Mouse (Mus musculus) adrenal gland, postnatal 36 days (tissue): Measurements from ENCODE around the gene St3gal3. TPM values are rescaled to one million over a fixed set of nuclear protein-coding genes. Genes with fewer than 3 reads are reported as not detected.

Experiments
- DNase-seq, 2 experiments: peaks; one replicate each; pipeline ENCODE4 v3.0.0; 2021; ENCODE audit warnings: mixed read lengths in 1 of 2
- total RNA-seq, 2 experiments: library from RNA; stranded (reverse); gene quantifications; 2 replicates each; pipeline ENCODE4 v1.2.3; 2021

The St3gal3 gene
- total RNA-seq, 2 experiments from 2014 or later: 30.4 to 33.7 TPM

DNA sequence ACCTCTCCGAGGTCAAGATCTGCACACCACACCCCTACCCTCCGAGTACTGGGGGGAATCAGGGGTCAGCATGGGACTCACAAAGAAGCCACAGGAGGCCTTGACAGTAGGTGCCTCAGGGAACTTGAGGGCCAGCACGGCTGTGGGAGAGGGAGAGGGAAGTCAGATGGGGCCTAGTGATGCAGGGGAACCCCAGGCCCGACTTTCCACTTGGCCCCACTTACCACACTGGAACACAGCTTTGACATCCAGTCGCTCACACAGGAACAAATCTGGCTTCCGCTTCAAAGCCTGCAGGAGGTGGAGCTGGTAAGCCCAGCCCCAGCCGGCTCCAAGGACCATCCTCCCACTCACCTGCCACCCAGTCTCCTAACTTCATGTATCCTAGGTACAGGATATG is 239.4 kb downstream of the St3gal3 start:
- DNase-seq: no peak

GRCm38 (mm10) chr4:117894601-117895000 is 240.1 kb downstream of the St3gal3 start:
- no peak for DNase-seq

DNA sequence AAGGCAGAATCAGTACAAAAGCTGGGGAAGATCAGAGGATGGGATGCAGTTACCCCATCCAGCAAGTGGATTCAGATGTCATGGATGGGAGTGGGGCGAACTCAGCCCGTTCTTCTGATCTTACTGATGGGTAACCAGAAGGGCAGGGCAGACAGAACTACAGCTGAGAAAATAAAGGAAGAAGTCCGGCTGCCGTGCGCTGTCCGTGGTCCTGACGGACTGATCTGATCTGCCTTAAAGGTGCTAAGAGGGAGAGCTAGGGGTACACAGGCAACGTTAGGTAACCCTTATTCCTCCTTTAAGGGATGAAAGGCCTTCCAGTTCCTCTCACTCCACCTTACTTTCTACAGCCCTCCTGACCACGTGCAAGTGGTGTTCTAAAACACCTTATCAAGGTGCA is 241.3 kb downstream of the St3gal3 start:
- DNase-seq: peak; percentile 80 to 84

GRCm38 (mm10) chr4:117891738-117892161 is 243.0 kb downstream of the St3gal3 start, which contains the start of gene Dph2:
Gene Dph2, minus strand, starts transcription at chr4:117892032.
- peak; percentile 86 to 88 for DNase-seq

GRCm38 (mm10) chr4:117890750-117891149 is 244.0 kb downstream of the St3gal3 start:
- DNase-seq: no peak

DNA sequence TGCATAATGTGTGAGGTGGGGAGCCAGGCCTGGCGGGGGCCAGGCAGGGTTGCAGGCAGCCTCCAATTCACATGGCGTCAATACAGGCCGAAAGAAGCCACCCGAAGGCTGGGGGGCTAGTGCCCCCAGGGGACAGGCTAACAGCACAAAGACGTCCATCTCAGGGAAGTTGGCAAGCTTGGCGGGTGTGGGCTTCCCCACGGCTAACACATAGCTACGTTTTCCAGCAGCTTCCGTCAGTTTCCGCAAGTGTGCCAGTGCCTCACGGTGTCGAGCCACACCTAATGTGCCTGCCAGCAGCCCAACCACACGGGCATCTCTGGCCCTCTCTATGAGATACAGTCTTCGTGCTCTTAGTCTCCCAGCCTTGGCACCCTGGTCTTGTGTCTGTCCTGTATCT is 244.7 kb downstream of the St3gal3 start:
- no peak for DNase-seq

DNA sequence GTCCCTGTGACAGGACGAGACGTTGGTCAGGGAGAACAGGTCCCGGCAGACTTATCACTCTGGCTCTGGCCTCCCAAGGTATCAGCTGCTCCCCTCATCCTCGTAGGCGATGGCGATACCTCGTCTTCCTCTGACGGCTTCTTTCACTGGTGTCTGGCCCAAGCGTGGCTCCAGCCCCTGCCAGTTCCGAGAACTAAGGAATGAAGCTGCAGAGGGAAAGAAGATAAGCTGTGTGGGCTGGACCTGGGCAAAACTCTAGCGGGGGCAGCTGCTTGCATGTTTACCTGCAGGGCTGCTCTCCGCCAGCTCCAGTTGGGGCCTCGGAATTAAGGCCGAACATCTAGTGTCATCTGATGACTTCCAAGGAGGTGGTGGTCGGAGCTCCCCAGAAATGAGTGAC is 245.2 kb downstream of the St3gal3 start:
- DNase-seq: no peak

- DNase-seq: no peak
These were observed 246.8 kb downstream of the St3gal3 start for GRCm38 (mm10) chr4:117887920-117888319.

GRCm38 (mm10) chr4:117887133-117887532 is 247.6 kb downstream of the St3gal3 start, which contains the start of gene Atp6v0b:
Gene Atp6v0b, minus strand, starts transcription at chr4:117887333.
- DNase-seq: peak; percentile 96 to 97

DNA sequence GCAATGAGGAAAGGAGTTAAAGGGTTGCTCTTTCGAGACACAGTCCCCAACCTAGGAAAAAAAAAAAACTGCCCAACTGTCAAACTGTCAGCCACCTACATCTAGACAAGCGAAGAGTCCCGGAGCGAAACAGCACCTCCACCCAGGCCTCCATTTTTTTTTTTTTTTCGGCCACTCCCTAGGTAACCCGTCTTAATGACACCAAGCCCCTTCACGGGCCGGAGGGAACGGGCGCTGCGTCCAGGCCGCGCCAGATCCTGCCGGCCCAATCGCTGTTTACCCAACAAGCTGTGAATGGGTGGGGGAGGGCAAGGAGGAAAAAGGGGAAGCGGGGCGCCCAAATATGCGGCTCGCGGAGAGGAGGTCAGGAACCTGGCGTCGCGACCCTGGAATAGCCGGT is 248.1 kb downstream of the St3gal3 start:
- peak in 1 of 2 experiments; percentile 49 for DNase-seq

- no peak for DNase-seq
These were observed 248.7 kb downstream of the St3gal3 start for GRCm38 (mm10) chr4:117885994-117886393.

- DNase-seq: no peak
These were observed 249.6 kb downstream of the St3gal3 start for GRCm38 (mm10) chr4:117885093-117885492.

DNA sequence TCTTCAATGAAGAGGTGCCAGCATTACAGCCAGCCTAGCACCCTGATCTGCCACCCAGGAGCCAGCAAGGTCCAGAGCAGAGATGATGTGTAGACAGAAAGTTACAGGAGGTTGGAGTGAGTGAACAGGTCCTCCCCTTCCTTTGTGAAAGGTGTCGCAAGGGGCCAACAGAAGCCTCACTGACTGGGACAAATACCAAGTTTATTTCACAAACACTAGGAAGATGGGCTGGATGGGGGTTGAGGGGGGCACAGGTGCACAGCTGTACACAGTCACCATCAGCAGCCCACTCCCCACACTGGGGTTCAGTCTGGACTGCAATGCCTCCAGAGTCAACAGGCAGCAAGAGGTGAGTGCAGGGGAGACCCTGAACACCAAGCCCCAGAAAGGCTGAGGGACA is 250.6 kb downstream of the St3gal3 start:
- no peak for DNase-seq

GRCm38 (mm10) chr4:117882701-117883691 is 251.7 kb downstream of the St3gal3 start, which contains the start of gene B4galt2:
Gene B4galt2, minus strand, starts transcription at chr4:117883487.
- DNase-seq: peak; percentile 73 to 81

Other genes with a start within 250 kb of the St3gal3 start
- gene Atp6v0b, start 247.6 kb downstream of the St3gal3 start, total RNA-seq: 100 to 1,000 TPM; 215 to 216 TPM
- gene Dph2, start 242.9 kb downstream of the St3gal3 start, total RNA-seq: 1 to 10 TPM; 9.2 to 9.4 TPM
- 10 to 100 TPM; 41.1 to 45.9 TPM for gene Ipo13, start 219.9 kb downstream of the St3gal3 start, total RNA-seq
- gene Artn, start 205.2 kb downstream of the St3gal3 start, total RNA-seq: under 1 TPM in 1 of 2 experiments, not detected in 1; 0.72 TPM
- gene Kdm4a, start 45.1 kb upstream of the St3gal3 start, total RNA-seq: 10 to 100 TPM; 35.7 to 43.4 TPM
- gene Ptprf, start 156.5 kb upstream of the St3gal3 start, total RNA-seq: 10 to 100 TPM; 47.2 to 91.8 TPM